Mouse (Mus musculus): Measurements from ENCODE around the gene Lrp6. TPM values are rescaled to one million over a fixed set of nuclear protein-coding genes. Genes with fewer than 3 reads are reported as not detected.

Lrp6 gene
- polyA plus RNA-seq, 1 experiment = 26.1 TPM

- TF ChIP-seq CTCF (IDR thresholded peaks at IDR 0.05; ENCODE audit: borderline replicate concordance, insufficient read depth, low read depth, low read length) = no peak
- TF ChIP-seq POLR2A (IDR thresholded peaks at IDR 0.05; ENCODE audit: borderline replicate concordance, insufficient read depth, low read length) = no peak
- no peak for DNase-seq
- WGBS = 92% methylated on average over 3 of the region's 3 CpGs
- H3K4me3 ChIP-seq (replicated peaks; ENCODE audit: insufficient read depth, low read depth, low read length) = no peak overlapping the region
- no peaks in the 10 kb centered on the region for H3K27me3 ChIP-seq (ENCODE audit: control insufficient read depth, insufficient read depth, low read length)
- H3K4me1 ChIP-seq (ENCODE audit: control insufficient read depth, insufficient read depth, low read length) = no peaks in the 10 kb centered on the region
- H3K27ac ChIP-seq (ENCODE audit: insufficient read depth, low read length) = no peak overlapping the region
Observed at GRCm38 (mm10) chr6:134605196-134605595, 38.4 kb upstream of the Lrp6 start.

- Histone ChIP-seq H3K27ac (ENCODE audit: insufficient read depth, low read length) (no peak overlapping the region), H3K4me1 (ENCODE audit: control insufficient read depth, insufficient read depth, low read length) (no peaks in the 10 kb centered on the region), H3K27me3 (ENCODE audit: control insufficient read depth, insufficient read depth, low read length) (no peaks in the 10 kb centered on the region), H3K4me3 (replicated peaks; ENCODE audit: insufficient read depth, low read depth, low read length) (no peak overlapping the region)
- no peak for TF ChIP-seq CTCF (IDR thresholded peaks at IDR 0.05; ENCODE audit: borderline replicate concordance, insufficient read depth, low read depth, low read length)
- TF ChIP-seq POLR2A (IDR thresholded peaks at IDR 0.05; ENCODE audit: borderline replicate concordance, insufficient read depth, low read length) = no peak
- no peak for DNase-seq
- WGBS = 67% methylated on average over 10 of the region's 10 CpGs
Observed at GRCm38 (mm10) chr6:134602371-134603003, 35.7 kb upstream of the Lrp6 start.

GRCm38 (mm10) chr6:134601766-134602165 lies 35.0 kb upstream of the Lrp6 start:
- Histone ChIP-seq H3K4me1 (ENCODE audit: control insufficient read depth, insufficient read depth, low read length) (no peaks in the 10 kb centered on the region), H3K27me3 (ENCODE audit: control insufficient read depth, insufficient read depth, low read length) (no peaks in the 10 kb centered on the region), H3K4me3 (replicated peaks; ENCODE audit: insufficient read depth, low read depth, low read length) (no peak overlapping the region), H3K27ac (ENCODE audit: insufficient read depth, low read length) (no peak overlapping the region)
- 59% methylated on average over 3 of the region's 3 CpGs for WGBS
- TF ChIP-seq POLR2A (IDR thresholded peaks at IDR 0.05; ENCODE audit: borderline replicate concordance, insufficient read depth, low read length) = no peak
- no peak for TF ChIP-seq CTCF (IDR thresholded peaks at IDR 0.05; ENCODE audit: borderline replicate concordance, insufficient read depth, low read depth, low read length)
- DNase-seq = no peak

- Histone ChIP-seq H3K4me3 (replicated peaks; ENCODE audit: insufficient read depth, low read depth, low read length) (no peak overlapping the region), H3K27me3 (ENCODE audit: control insufficient read depth, insufficient read depth, low read length) (no peaks in the 10 kb centered on the region), H3K4me1 (ENCODE audit: control insufficient read depth, insufficient read depth, low read length) (no peaks in the 10 kb centered on the region), H3K27ac (ENCODE audit: insufficient read depth, low read length) (no peak overlapping the region)
- DNase-seq = no peak
- WGBS = 63% methylated on average over 7 of the region's 7 CpGs
- no peak for TF ChIP-seq POLR2A (IDR thresholded peaks at IDR 0.05; ENCODE audit: borderline replicate concordance, insufficient read depth, low read length)
- TF ChIP-seq CTCF (IDR thresholded peaks at IDR 0.05; ENCODE audit: borderline replicate concordance, insufficient read depth, low read depth, low read length) = no peak
Observed at GRCm38 (mm10) chr6:134601130-134601529, 34.4 kb upstream of the Lrp6 start.

- WGBS = 16% methylated on average over 1 of the region's 1 CpGs
- Histone ChIP-seq H3K27ac (ENCODE audit: insufficient read depth, low read length) (no peak overlapping the region), H3K4me3 (replicated peaks; ENCODE audit: insufficient read depth, low read depth, low read length) (no peak overlapping the region), H3K27me3 (ENCODE audit: control insufficient read depth, insufficient read depth, low read length) (no peaks in the 10 kb centered on the region), H3K4me1 (ENCODE audit: control insufficient read depth, insufficient read depth, low read length) (no peaks in the 10 kb centered on the region)
- DNase-seq = no peak
- TF ChIP-seq CTCF (IDR thresholded peaks at IDR 0.05; ENCODE audit: borderline replicate concordance, insufficient read depth, low read depth, low read length) (no peak), POLR2A (IDR thresholded peaks at IDR 0.05; ENCODE audit: borderline replicate concordance, insufficient read depth, low read length) (no peak)
Observed at GRCm38 (mm10) chr6:134599239-134599638, 32.5 kb upstream of the Lrp6 start.

- no peaks in the 10 kb centered on the region for H3K27me3 ChIP-seq (ENCODE audit: control insufficient read depth, insufficient read depth, low read length)
- H3K27ac ChIP-seq (ENCODE audit: insufficient read depth, low read length) = no peak overlapping the region
- DNase-seq = no peak
- H3K4me1 ChIP-seq (ENCODE audit: control insufficient read depth, insufficient read depth, low read length) = no peaks in the 10 kb centered on the region
- no peak for TF ChIP-seq POLR2A (IDR thresholded peaks at IDR 0.05; ENCODE audit: borderline replicate concordance, insufficient read depth, low read length)
- TF ChIP-seq CTCF (IDR thresholded peaks at IDR 0.05; ENCODE audit: borderline replicate concordance, insufficient read depth, low read depth, low read length) = no peak
- WGBS = 94% methylated on average over 6 of the region's 6 CpGs
- H3K4me3 ChIP-seq (replicated peaks; ENCODE audit: insufficient read depth, low read depth, low read length) = no peak overlapping the region
Observed at GRCm38 (mm10) chr6:134597651-134598229, 31.0 kb upstream of the Lrp6 start.

GRCm38 (mm10) chr6:134594569-134595442 lies 28.0 kb upstream of the Lrp6 start:
- 69% methylated on average over 21 of the region's 21 CpGs for WGBS
- H3K4me3 ChIP-seq (replicated peaks; ENCODE audit: insufficient read depth, low read depth, low read length) = no peak overlapping the region
- TF ChIP-seq CTCF (IDR thresholded peaks at IDR 0.05; ENCODE audit: borderline replicate concordance, insufficient read depth, low read depth, low read length) (no peak), POLR2A (IDR thresholded peaks at IDR 0.05; ENCODE audit: borderline replicate concordance, insufficient read depth, low read length) (no peak)
- H3K4me1 ChIP-seq (ENCODE audit: control insufficient read depth, insufficient read depth, low read length) = no peaks in the 10 kb centered on the region
- H3K27me3 ChIP-seq (ENCODE audit: control insufficient read depth, insufficient read depth, low read length) = no peaks in the 10 kb centered on the region
- no peak for DNase-seq
- no peak overlapping the region for H3K27ac ChIP-seq (ENCODE audit: insufficient read depth, low read length)

All from cerebellum, adult 2 months (tissue).